Mouse (Mus musculus): ENCODE measurements around the gene Dtnbp1. TPM values are rescaled to one million over a fixed set of nuclear protein-coding genes. Genes with fewer than 3 reads are reported as not detected.
A peak's percentile ranks its signal among the peaks of the same experiment; 100 is the strongest.

The Dtnbp1 gene
- polyA plus RNA-seq (2012; rRNA removed), result 28.3 and 34.8 TPM in 2 replicates

DNA sequence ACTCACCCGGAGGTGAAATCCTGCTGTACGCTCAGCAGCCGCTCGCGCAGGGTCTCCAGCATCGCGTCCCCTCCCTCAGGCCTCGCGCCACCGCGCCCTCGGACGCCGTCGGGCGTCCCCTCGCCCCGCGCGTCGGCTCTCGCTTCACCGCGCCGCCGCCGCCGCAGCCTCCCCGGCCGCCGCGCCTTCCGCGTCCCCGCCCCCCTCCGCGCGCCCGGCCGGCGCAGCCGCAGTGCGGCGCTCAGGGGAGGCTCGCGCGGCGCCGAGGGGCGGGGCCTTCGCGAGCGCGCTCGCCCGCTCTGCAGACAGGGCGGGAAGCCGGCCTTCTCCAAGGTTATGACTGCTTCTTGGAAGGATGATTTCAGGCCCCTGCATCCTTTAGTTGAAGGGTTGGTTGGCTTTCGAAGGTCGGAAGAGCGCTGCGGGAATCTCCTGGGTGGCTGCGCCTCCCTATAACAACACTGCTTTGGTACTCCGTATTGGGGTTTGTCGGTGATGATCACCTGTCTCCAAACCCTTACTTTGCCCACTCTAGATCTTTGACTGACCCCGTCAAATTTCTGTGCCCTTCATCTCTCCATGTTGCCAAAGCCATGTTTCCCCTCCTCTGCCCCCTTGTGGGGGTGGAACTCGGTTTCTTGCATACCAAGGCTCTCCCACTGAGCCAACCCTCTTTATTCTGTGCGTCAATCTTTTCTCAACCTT is at the start of gene Dtnbp1:
Gene Dtnbp1, minus strand, starts transcription at position 237 of the 705 bp plus-strand sequence.
- under 1% methylated on average over 61 of the region's 68 CpGs for WGBS
- DNase-seq (ENCODE audit: low read depth in 1 of 2, low spot score in 2 of 2), result peak in 1 of 2 experiments; percentile 73
- peaks cover 5% of the 10 kb centered on the region; the same call in 1 of the 2 replicates for H3K4me1 ChIP-seq (ENCODE audit: control insufficient read depth, insufficient read depth, insufficient read length)
- H3K36me3 ChIP-seq (ENCODE audit: control insufficient read depth, insufficient read depth, low read length), result 0 out of 2 replicates have a peak, but pooled peaks cover 2% of the 10 kb centered on the region
- H3K27ac ChIP-seq (ENCODE audit: insufficient read depth, low read length), result peak within 1 kb of the TSS; percentile 87
- no peaks in the 10 kb centered on the region for H3K27me3 ChIP-seq (ENCODE audit: control insufficient read depth, insufficient read depth, low read length)
- TF ChIP-seq CTCF (IDR thresholded peaks at IDR 0.05; ENCODE audit: extremely low read depth, insufficient read depth, insufficient read length, insufficient replicate concordance) (no peak), POLR2A (IDR thresholded peaks at IDR 0.05; ENCODE audit: low read depth, low read length) (no peak; the same call in 1 of the 2 replicates)
- peak within 1 kb of the TSS; percentile 93 for H3K4me3 ChIP-seq (ENCODE audit: extremely low read depth, insufficient read depth, insufficient read length)

GRCm38 (mm10) chr13:45049261-45050020 is 47.5 kb upstream of the Dtnbp1 start:
- WGBS, result 88% methylated on average over 7 of the region's 7 CpGs
- DNase-seq (ENCODE audit: low read depth in 1 of 2, low spot score in 2 of 2), result no peak
- H3K27me3 ChIP-seq (ENCODE audit: control insufficient read depth, insufficient read depth, low read length), result no peaks in the 10 kb centered on the region
- H3K36me3 ChIP-seq (ENCODE audit: control insufficient read depth, insufficient read depth, low read length), result no peaks in the 10 kb centered on the region
- H3K27ac ChIP-seq (ENCODE audit: insufficient read depth, low read length), result no peak overlapping the region
- TF ChIP-seq CTCF (IDR thresholded peaks at IDR 0.05; ENCODE audit: extremely low read depth, insufficient read depth, insufficient read length, insufficient replicate concordance) (no peak), POLR2A (IDR thresholded peaks at IDR 0.05; ENCODE audit: low read depth, low read length) (no peak)
- H3K4me3 ChIP-seq (ENCODE audit: extremely low read depth, insufficient read depth, insufficient read length), result no peak overlapping the region
- no peaks in the 10 kb centered on the region for H3K4me1 ChIP-seq (ENCODE audit: control insufficient read depth, insufficient read depth, insufficient read length)

DNA sequence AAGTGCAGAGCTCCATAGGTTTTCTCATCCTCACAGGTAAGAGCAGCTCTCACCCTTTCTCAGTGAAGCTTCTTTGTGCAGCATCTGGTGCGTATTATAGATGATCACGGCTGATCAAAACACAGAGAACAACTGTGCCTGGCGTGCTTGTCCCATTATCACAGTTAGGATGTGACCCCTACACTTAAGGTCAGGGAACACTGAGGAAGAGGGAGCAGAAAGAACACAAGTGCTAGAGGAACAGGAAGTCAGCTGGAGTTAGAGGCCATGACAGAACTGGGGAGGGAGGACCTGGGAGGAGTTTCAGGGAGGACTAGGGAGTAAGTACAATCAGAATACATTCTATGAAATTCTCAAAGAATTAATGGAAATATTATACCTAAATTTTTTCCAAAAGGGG is 41.5 kb upstream of the Dtnbp1 start:
- no peak for TF ChIP-seq POLR2A (IDR thresholded peaks at IDR 0.05; ENCODE audit: low read depth, low read length)
- no peaks in the 10 kb centered on the region for H3K4me1 ChIP-seq (ENCODE audit: control insufficient read depth, insufficient read depth, insufficient read length)
- no peaks in the 10 kb centered on the region for H3K27me3 ChIP-seq (ENCODE audit: control insufficient read depth, insufficient read depth, low read length)
- 96% methylated on average over 3 of the region's 3 CpGs for WGBS
- no peaks in the 10 kb centered on the region for H3K36me3 ChIP-seq (ENCODE audit: control insufficient read depth, insufficient read depth, low read length)
- no peak for DNase-seq (ENCODE audit: low read depth in 1 of 2, low spot score in 2 of 2)
- no peak overlapping the region for H3K4me3 ChIP-seq (ENCODE audit: extremely low read depth, insufficient read depth, insufficient read length)
- H3K27ac ChIP-seq (ENCODE audit: insufficient read depth, low read length), result no peak overlapping the region

- WGBS, result 83% methylated on average over 7 of the region's 7 CpGs
- Histone ChIP-seq H3K27me3 (ENCODE audit: control insufficient read depth, insufficient read depth, low read length) (no peaks in the 10 kb centered on the region), H3K27ac (ENCODE audit: insufficient read depth, low read length) (no peak overlapping the region), H3K36me3 (ENCODE audit: control insufficient read depth, insufficient read depth, low read length) (no peaks in the 10 kb centered on the region), H3K4me3 (ENCODE audit: extremely low read depth, insufficient read depth, insufficient read length) (no peak overlapping the region), H3K4me1 (ENCODE audit: control insufficient read depth, insufficient read depth, insufficient read length) (no peaks in the 10 kb centered on the region)
- DNase-seq (ENCODE audit: low read depth in 1 of 2, low spot score in 2 of 2), result no peak
- no peak for TF ChIP-seq POLR2A (IDR thresholded peaks at IDR 0.05; ENCODE audit: low read depth, low read length)
- no peak for TF ChIP-seq CTCF (IDR thresholded peaks at IDR 0.05; ENCODE audit: extremely low read depth, insufficient read depth, insufficient read length, insufficient replicate concordance)
Observed at GRCm38 (mm10) chr13:45040741-45041140, 38.8 kb upstream of the Dtnbp1 start.

- DNase-seq (ENCODE audit: low read depth in 1 of 2, low spot score in 2 of 2), result no peak
- no peaks in the 10 kb centered on the region for H3K36me3 ChIP-seq (ENCODE audit: control insufficient read depth, insufficient read depth, low read length)
- TF ChIP-seq CTCF (IDR thresholded peaks at IDR 0.05; ENCODE audit: extremely low read depth, insufficient read depth, insufficient read length, insufficient replicate concordance) (no peak), POLR2A (IDR thresholded peaks at IDR 0.05; ENCODE audit: low read depth, low read length) (no peak)
- H3K4me3 ChIP-seq (ENCODE audit: extremely low read depth, insufficient read depth, insufficient read length), result no peak overlapping the region
- no peaks in the 10 kb centered on the region for H3K4me1 ChIP-seq (ENCODE audit: control insufficient read depth, insufficient read depth, insufficient read length)
- WGBS, result 61% methylated on average over 4 of the region's 4 CpGs
- H3K27ac ChIP-seq (ENCODE audit: insufficient read depth, low read length), result no peak overlapping the region
- no peaks in the 10 kb centered on the region for H3K27me3 ChIP-seq (ENCODE audit: control insufficient read depth, insufficient read depth, low read length)
Observed at GRCm38 (mm10) chr13:45040195-45040594, 38.2 kb upstream of the Dtnbp1 start.

DNA sequence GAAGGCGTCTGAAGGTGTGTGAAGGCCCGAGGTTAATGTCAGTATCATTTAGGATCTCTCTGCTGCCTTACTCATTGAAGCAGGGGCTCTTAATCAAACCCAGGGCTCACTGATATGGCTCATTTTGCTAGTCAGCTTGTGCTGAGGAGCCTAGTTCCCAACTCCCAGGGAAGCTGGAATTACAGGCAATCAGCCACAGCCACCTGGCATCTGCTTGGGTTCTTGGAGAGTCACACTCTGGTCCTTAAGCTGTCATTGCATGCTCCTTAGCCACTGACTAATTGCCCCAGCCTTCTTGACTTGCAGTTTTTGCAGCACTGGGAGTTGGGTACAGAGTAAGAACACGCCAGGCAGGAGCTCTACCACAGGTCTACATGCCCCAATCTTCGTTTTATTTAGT is 34.5 kb upstream of the Dtnbp1 start:
- no peak for DNase-seq (ENCODE audit: low read depth in 1 of 2, low spot score in 2 of 2)
- Histone ChIP-seq H3K36me3 (ENCODE audit: control insufficient read depth, insufficient read depth, low read length) (no peaks in the 10 kb centered on the region), H3K4me1 (ENCODE audit: control insufficient read depth, insufficient read depth, insufficient read length) (no peaks in the 10 kb centered on the region), H3K4me3 (ENCODE audit: extremely low read depth, insufficient read depth, insufficient read length) (no peak overlapping the region), H3K27me3 (ENCODE audit: control insufficient read depth, insufficient read depth, low read length) (no peaks in the 10 kb centered on the region), H3K27ac (ENCODE audit: insufficient read depth, low read length) (no peak overlapping the region)
- TF ChIP-seq POLR2A (IDR thresholded peaks at IDR 0.05; ENCODE audit: low read depth, low read length) (no peak), CTCF (IDR thresholded peaks at IDR 0.05; ENCODE audit: extremely low read depth, insufficient read depth, insufficient read length, insufficient replicate concordance) (no peak)
- 87% methylated on average over 4 of the region's 4 CpGs for WGBS

DNA sequence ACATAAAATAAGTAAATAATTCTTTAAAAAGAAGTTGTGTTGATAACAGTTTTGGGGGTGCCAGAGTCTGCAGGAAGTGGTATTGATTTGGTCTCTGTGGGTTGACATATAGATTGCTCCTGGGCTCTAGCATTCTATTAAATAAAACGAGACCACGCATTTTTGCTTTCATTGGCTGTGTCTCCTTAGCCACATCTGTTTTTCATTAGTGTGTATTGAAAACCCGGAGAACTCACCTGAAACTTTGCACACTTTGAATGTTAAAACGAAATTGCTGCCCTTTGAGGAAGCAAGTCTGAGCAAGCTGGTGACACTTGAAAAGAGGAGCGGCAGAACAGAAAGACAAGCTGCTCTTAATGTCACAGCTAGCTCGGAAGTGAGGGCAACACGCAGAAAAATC is 32.8 kb upstream of the Dtnbp1 start:
- Histone ChIP-seq H3K36me3 (ENCODE audit: control insufficient read depth, insufficient read depth, low read length) (no peaks in the 10 kb centered on the region), H3K27ac (ENCODE audit: insufficient read depth, low read length) (no peak overlapping the region), H3K4me3 (ENCODE audit: extremely low read depth, insufficient read depth, insufficient read length) (no peak overlapping the region), H3K4me1 (ENCODE audit: control insufficient read depth, insufficient read depth, insufficient read length) (no peaks in the 10 kb centered on the region), H3K27me3 (ENCODE audit: control insufficient read depth, insufficient read depth, low read length) (no peaks in the 10 kb centered on the region)
- TF ChIP-seq POLR2A (IDR thresholded peaks at IDR 0.05; ENCODE audit: low read depth, low read length), result no peak
- TF ChIP-seq CTCF (IDR thresholded peaks at IDR 0.05; ENCODE audit: extremely low read depth, insufficient read depth, insufficient read length, insufficient replicate concordance), result no peak
- WGBS, result 70% methylated on average over 7 of the region's 7 CpGs
- DNase-seq (ENCODE audit: low read depth in 1 of 2, low spot score in 2 of 2), result no peak

All from spleen, adult 2 months (tissue).